Mouse (Mus musculus) midbrain, postnatal 0 days (tissue): Measurements from ENCODE around the gene Rplp0. TPM values are rescaled to one million over a fixed set of nuclear protein-coding genes. Genes with fewer than 3 reads are reported as not detected.
"Not testable (repeated sequence)": the region's sequence is repeated elsewhere in the genome, so short reads cannot be mapped to it uniquely, and the experiment has no call there.

ENCODE experiments used
- ATAC-seq: fragments of 200-750 bp; cut with Nextera tagmentation; 2 replicates; pipeline ENCODE4 v1.8.0; 2017; ENCODE audit warnings: moderate number of reproducible peaks, mild to moderate bottlenecking, moderate TSS enrichment, moderate library complexity; ENCODE audit not compliant: low FRiP score
- DNase-seq: peaks from one replicate; pipeline ENCODE4 v3.0.0-alpha.2; 2015; ENCODE audit warnings: low spot score
- H3K27ac ChIP-seq: fragments of 300-500 bp; sonication (generic); 2 replicates; pipeline ENCODE4 v1.5.1; 2014; ENCODE audit warnings: low read depth, mild to moderate bottlenecking, low read length, mixed read lengths
- H3K27me3 ChIP-seq: fragments of 300-500 bp; sonication (generic); 2 replicates; pipeline ENCODE4 v1.6.1; 2014; ENCODE audit warnings: low read length, control low read depth, mixed read lengths; ENCODE audit not compliant: insufficient read depth
- H3K36me3 ChIP-seq: fragments of 300-500 bp; sonication (generic); 2 replicates; pipeline ENCODE4 v1.6.1; 2014; ENCODE audit warnings: low read length, control low read depth, mixed read lengths; ENCODE audit not compliant: insufficient read depth
- H3K4me1 ChIP-seq: fragments of 300-500 bp; sonication (generic); 2 replicates; pipeline ENCODE4 v1.6.1; 2014; ENCODE audit warnings: mild to moderate bottlenecking, control low read depth, antibody characterized with exemption, low read length, mixed read lengths; ENCODE audit not compliant: insufficient read depth
- H3K4me2 ChIP-seq: fragments of 300-500 bp; sonication (generic); 2 replicates; pipeline ENCODE4 v1.6.1; 2014; ENCODE audit warnings: low read depth, mild to moderate bottlenecking, low read length, mixed read lengths; ENCODE audit not compliant: poor library complexity, severe bottlenecking
- H3K4me3 ChIP-seq: fragments of 300-500 bp; sonication (generic); 2 replicates; pipeline ENCODE4 v1.5.1; 2014; ENCODE audit warnings: low read depth, mild to moderate bottlenecking, low read length, moderate library complexity
- H3K9ac ChIP-seq: fragments of 300-500 bp; sonication (generic); replicated peaks from 2 replicates; pipeline ENCODE4 v1.6.1; 2014; ENCODE audit warnings: mild to moderate bottlenecking, low read length, moderate library complexity, mixed read lengths; ENCODE audit not compliant: poor library complexity, severe bottlenecking
- H3K9me3 ChIP-seq: fragments of 300-500 bp; sonication (generic); 2 replicates; pipeline ENCODE4 v1.6.1; 2016; ENCODE audit warnings: low read length, control low read depth
- CTCF ChIP-seq: IDR thresholded peaks from 2 replicates; pipeline ENCODE4 v1.5.1; 2016; ENCODE audit warnings: antibody characterized with exemption, mild to moderate bottlenecking
- WGBS: fragments of 180-500 bp; shearing (Covaris S2); extraction: QIAGEN DNeasy Blood & Tissue Kit; methylation state at CpG from one replicate; pipeline ENCODE4 v1.1.7; 2014; 5-methylcytosine and 5-hydroxymethylcytosine counted together
- polyA plus RNA-seq: library from polyadenylated mRNA; unstranded; fragments of >200 nt; fragmentation: Nextera tagmentation; extraction: Ambion mirVana; gene quantifications from 2 replicates; pipeline ENCODE4 v1.2.1, GENCODE M21; 2015
- total RNA-seq: library from RNA; depleted of rRNA; stranded (reverse); fragments of >200 nt; gene quantifications from 2 replicates; pipeline ENCODE4 v1.2.3, GENCODE M21; 2014

The Rplp0 gene
- total and polyA plus RNA-seq, 2 experiments from 2014 or later = 779 to 1,828 TPM

DNA sequence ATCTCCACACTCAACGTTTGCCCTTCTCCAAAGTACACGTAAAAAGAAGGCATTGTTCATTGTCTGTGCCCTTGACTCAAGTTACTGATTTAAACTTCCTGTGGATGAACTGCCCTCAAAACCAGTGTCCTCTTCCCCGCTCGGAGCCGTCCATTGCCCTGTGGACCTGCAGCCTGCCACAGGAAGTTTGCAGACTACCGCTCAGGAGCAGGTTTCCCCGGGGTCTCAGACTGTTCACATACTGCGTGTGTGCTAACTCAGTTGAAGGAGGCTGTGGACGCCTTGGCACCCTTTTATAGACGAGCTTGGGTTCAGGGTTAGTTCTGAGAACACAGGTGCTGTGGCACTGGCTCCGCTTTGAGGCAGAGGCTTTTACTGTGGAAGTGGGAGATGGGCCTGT is 10.0 kb downstream of the Rplp0 start:
- ATAC-seq (no peak), DNase-seq (no peak)
- H3K4me1 ChIP-seq = peaks cover 7% of the 10 kb centered on the region; the same call in 1 of the 2 replicates
- H3K9me3 ChIP-seq = no peaks in the 10 kb centered on the region
- H3K27ac ChIP-seq = no peak overlapping the region
- no peak overlapping the region for H3K9ac ChIP-seq
- no peak overlapping the region for H3K4me2 ChIP-seq
- 80% methylated on average over 11 of the region's 11 CpGs for WGBS
- no peak; the same call in 1 of the 2 replicates for TF ChIP-seq CTCF
- H3K4me3 ChIP-seq = no peak overlapping the region
- H3K27me3 ChIP-seq = no peaks in the 10 kb centered on the region
- peaks cover 11% of the 10 kb centered on the region for H3K36me3 ChIP-seq

DNA sequence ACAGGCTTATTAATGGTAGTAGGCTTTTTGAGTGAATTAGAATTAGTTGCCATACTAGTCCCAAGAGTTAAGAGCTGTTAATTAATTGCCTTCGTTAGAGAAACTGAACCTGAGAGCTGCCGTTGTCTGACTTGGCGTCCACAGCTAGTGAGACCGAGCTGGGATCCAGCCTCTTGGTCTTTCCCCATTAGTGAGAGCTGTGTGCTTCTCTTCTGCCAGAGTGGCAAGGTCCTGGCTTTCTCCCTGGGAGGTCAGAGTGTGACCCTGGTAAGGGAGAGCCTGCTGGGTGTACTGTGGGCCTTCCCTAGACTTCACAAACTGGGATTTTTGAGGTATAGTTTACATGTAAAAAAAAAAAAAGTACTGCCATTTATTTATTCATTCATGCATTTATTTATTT is 10.5 kb downstream of the Rplp0 start:
- Histone ChIP-seq H3K9ac (no peak overlapping the region), H3K27me3 (no peaks in the 10 kb centered on the region), H3K4me2 (no peak overlapping the region), H3K27ac (no peak overlapping the region), H3K36me3 (peaks cover 15% of the 10 kb centered on the region), H3K9me3 (no peaks in the 10 kb centered on the region), H3K4me1 (peaks cover 7% of the 10 kb centered on the region; the same call in 1 of the 2 replicates), H3K4me3 (no peak overlapping the region)
- no peak for ATAC-seq
- no peak for TF ChIP-seq CTCF
- 79% methylated on average over 4 of the region's 4 CpGs for whole genome bisulfite sequencing
- no peak for DNase-seq

DNA sequence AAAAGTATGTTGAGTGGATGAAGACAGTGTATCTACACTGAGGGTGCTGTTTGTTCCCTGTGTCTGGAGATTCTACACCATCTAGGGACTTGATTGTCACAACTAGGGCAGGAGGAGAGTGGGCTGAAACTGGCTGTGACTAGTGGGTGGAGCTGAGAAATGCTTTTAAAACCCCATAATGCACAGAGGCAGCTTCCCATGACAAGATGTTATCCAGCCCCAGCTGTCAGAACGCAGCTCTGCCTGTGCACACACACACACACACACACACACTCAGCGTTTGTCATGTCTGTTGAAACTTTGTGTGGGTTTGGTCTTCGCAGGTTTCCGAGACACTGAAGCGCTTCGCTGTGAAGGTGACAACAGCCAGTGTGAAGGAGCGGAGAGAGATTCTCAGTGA is 11.8 kb downstream of the Rplp0 start:
- no peak overlapping the region for H3K27ac ChIP-seq
- DNase-seq (no peak), ATAC-seq (no peak)
- peaks cover 29% of the 10 kb centered on the region for H3K36me3 ChIP-seq
- H3K4me1 ChIP-seq = peaks cover 3% of the 10 kb centered on the region; the same call in 1 of the 2 replicates
- TF ChIP-seq CTCF = no peak
- no peaks in the 10 kb centered on the region for H3K27me3 ChIP-seq
- H3K9ac ChIP-seq = no peak overlapping the region
- no peak overlapping the region for H3K4me3 ChIP-seq
- 96% methylated on average over 7 of the region's 7 CpGs for WGBS
- H3K4me2 ChIP-seq = no peak overlapping the region
- H3K9me3 ChIP-seq = no peaks in the 10 kb centered on the region

DNA sequence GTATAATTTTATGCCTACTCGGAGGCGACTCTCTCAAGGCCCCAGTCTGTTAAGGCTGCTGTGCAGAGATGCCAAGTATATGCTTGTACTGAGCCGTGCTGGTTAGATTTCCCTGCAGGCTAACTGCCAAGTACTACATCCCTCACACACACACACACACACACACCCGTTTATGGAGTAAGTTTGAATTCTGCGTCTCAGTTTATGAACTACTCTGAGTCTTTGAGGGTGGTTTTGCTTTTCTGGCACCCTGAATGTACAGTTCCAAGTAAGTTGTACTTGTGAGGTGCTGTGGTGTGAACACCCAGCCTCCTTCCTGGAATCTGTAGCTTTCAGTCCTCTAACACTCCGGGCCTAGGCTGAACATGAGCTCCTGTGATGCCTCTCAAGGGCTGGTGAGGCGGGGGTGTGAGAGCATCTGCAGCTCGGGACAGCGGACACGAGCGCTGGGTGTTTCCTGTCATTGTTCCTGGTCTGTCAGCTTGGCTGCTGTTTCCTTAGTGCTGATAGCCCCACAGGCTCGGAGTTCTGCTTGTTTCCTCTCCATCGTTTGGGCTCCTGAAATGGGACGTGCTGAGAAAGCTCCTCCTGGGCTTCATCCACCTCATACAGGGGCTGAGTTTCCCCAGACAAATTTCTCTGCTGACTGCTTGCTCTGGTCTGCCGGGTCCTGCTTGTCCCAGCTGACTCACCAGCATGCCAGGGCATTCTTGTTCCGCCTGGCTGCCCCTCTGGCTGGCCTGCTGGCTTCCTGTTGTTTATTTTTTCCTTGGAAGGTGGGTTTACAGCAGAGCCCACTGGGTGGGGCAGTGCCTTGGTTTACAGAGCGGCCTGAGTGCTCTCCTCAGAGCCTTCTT is 13.6 kb downstream of the Rplp0 start:
- DNase-seq (peak; percentile 28), ATAC-seq (no peak)
- Histone ChIP-seq H3K9me3 (no peaks in the 10 kb centered on the region), H3K4me1 (no peaks in the 10 kb centered on the region), H3K27me3 (no peaks in the 10 kb centered on the region), H3K36me3 (peaks cover 45% of the 10 kb centered on the region), H3K4me2 (no peak overlapping the region), H3K27ac (peak overlapping the region; percentile 18; the same call in 1 of the 2 replicates), H3K4me3 (no peak overlapping the region), H3K9ac (no peak overlapping the region)
- TF ChIP-seq CTCF = no peak
- WGBS = 61% methylated on average over 17 of the region's 17 CpGs

DNA sequence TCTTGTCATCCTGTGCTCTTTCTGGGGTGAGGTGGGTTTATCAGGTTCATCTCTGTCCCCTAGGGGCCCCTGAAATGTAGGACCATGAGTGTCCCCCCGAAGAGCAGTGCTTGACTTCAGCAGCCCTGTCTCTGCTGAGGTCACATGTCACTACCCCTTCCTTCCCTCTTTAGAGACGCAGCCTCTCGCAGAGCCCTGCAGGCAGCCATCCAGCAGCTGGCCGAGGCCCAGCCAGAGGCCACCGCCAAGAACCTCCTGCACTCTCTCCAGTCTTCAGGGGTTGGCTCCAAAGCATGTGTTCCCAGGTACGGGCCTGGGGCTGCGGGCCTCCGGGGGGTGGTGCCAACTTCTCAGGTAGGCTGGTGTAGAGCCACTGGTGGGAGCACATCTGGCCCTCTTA is 15.7 kb downstream of the Rplp0 start:
- DNase-seq = peak; percentile 8
- H3K9ac ChIP-seq = no peak overlapping the region
- H3K4me2 ChIP-seq = no peak overlapping the region
- no peak overlapping the region for H3K4me3 ChIP-seq
- H3K4me1 ChIP-seq = no peaks in the 10 kb centered on the region
- no peak overlapping the region for H3K27ac ChIP-seq
- H3K27me3 ChIP-seq = no peaks in the 10 kb centered on the region
- no peak for TF ChIP-seq CTCF
- no peaks in the 10 kb centered on the region for H3K9me3 ChIP-seq
- 80% methylated on average over 8 of the region's 8 CpGs for whole genome bisulfite sequencing
- ATAC-seq = no peak
- H3K36me3 ChIP-seq = peaks cover 64% of the 10 kb centered on the region

GRCm38 (mm10) chr5:115577686-115578085 is 18.4 kb downstream of the Rplp0 start:
- not testable (repeated sequence) for H3K4me3 ChIP-seq, H3K27me3 ChIP-seq, H3K9ac ChIP-seq, H3K27ac ChIP-seq, H3K9me3 ChIP-seq, DNase-seq, ATAC-seq, H3K4me1 ChIP-seq, H3K4me2 ChIP-seq
- WGBS = 94% methylated on average over 4 of the region's 4 CpGs
- peaks cover 86% of the 10 kb centered on the region for H3K36me3 ChIP-seq
